Mouse (Mus musculus): ENCODE data around the gene 4930402H24Rik. TPM values are rescaled to one million over a fixed set of nuclear protein-coding genes. Genes with fewer than 3 reads are reported as not detected.

Gene 4930402H24Rik
- polyA plus RNA-seq, 1 experiment, result 82.2 TPM

- no peak for DNase-seq (ENCODE audit: low read depth)
- TF ChIP-seq POLR2A (IDR thresholded peaks at IDR 0.05; ENCODE audit: borderline replicate concordance, extremely low read depth, insufficient read depth, insufficient read length, poor library complexity, severe bottlenecking) (no peak), CTCF (IDR thresholded peaks at IDR 0.05; ENCODE audit: borderline replicate concordance, extremely low read depth, insufficient read depth, insufficient read length) (no peak)
These were observed 177.2 kb downstream of the 4930402H24Rik start for GRCm38 (mm10) chr2:130728906-130729585.

GRCm38 (mm10) chr2:130727752-130728151 lies 178.5 kb downstream of the 4930402H24Rik start:
- no peak for DNase-seq (ENCODE audit: low read depth)
- TF ChIP-seq POLR2A (IDR thresholded peaks at IDR 0.05; ENCODE audit: borderline replicate concordance, extremely low read depth, insufficient read depth, insufficient read length, poor library complexity, severe bottlenecking) (no peak), CTCF (IDR thresholded peaks at IDR 0.05; ENCODE audit: borderline replicate concordance, extremely low read depth, insufficient read depth, insufficient read length) (no peak)

GRCm38 (mm10) chr2:130724369-130724768 lies 181.8 kb downstream of the 4930402H24Rik start:
- TF ChIP-seq CTCF (IDR thresholded peaks at IDR 0.05; ENCODE audit: borderline replicate concordance, extremely low read depth, insufficient read depth, insufficient read length), result no peak
- TF ChIP-seq POLR2A (IDR thresholded peaks at IDR 0.05; ENCODE audit: borderline replicate concordance, extremely low read depth, insufficient read depth, insufficient read length, poor library complexity, severe bottlenecking), result no peak
- DNase-seq (ENCODE audit: low read depth), result no peak

- TF ChIP-seq CTCF (IDR thresholded peaks at IDR 0.05; ENCODE audit: borderline replicate concordance, extremely low read depth, insufficient read depth, insufficient read length), result no peak
- DNase-seq (ENCODE audit: low read depth), result no peak
These were observed 188.3 kb downstream of the 4930402H24Rik start for GRCm38 (mm10) chr2:130717951-130718350.

- no peak for TF ChIP-seq CTCF (IDR thresholded peaks at IDR 0.05; ENCODE audit: borderline replicate concordance, extremely low read depth, insufficient read depth, insufficient read length)
- TF ChIP-seq POLR2A (IDR thresholded peaks at IDR 0.05; ENCODE audit: borderline replicate concordance, extremely low read depth, insufficient read depth, insufficient read length, poor library complexity, severe bottlenecking), result no peak
These were observed 199.1 kb downstream of the 4930402H24Rik start for GRCm38 (mm10) chr2:130707057-130707456.

GRCm38 (mm10) chr2:130706602-130707001 lies 199.6 kb downstream of the 4930402H24Rik start:
- DNase-seq (ENCODE audit: low read depth), result no peak
- TF ChIP-seq POLR2A (IDR thresholded peaks at IDR 0.05; ENCODE audit: borderline replicate concordance, extremely low read depth, insufficient read depth, insufficient read length, poor library complexity, severe bottlenecking) (no peak), CTCF (IDR thresholded peaks at IDR 0.05; ENCODE audit: borderline replicate concordance, extremely low read depth, insufficient read depth, insufficient read length) (no peak)

More at GRCm38 (mm10) chr2:130707057-130707456, 199.1 kb downstream of the 4930402H24Rik start:
- DNase-seq (ENCODE audit: low read depth), result no peak

GRCm38 (mm10) chr2:130705178-130705577 lies 201.0 kb downstream of the 4930402H24Rik start:
- no peak for TF ChIP-seq POLR2A (IDR thresholded peaks at IDR 0.05; ENCODE audit: borderline replicate concordance, extremely low read depth, insufficient read depth, insufficient read length, poor library complexity, severe bottlenecking)
- TF ChIP-seq CTCF (IDR thresholded peaks at IDR 0.05; ENCODE audit: borderline replicate concordance, extremely low read depth, insufficient read depth, insufficient read length), result no peak
- DNase-seq (ENCODE audit: low read depth), result no peak

- DNase-seq (ENCODE audit: low read depth), result peak; percentile 73
- TF ChIP-seq CTCF (IDR thresholded peaks at IDR 0.05; ENCODE audit: borderline replicate concordance, extremely low read depth, insufficient read depth, insufficient read length) (no peak), POLR2A (IDR thresholded peaks at IDR 0.05; ENCODE audit: borderline replicate concordance, extremely low read depth, insufficient read depth, insufficient read length, poor library complexity, severe bottlenecking) (no peak)
These were observed 201.9 kb downstream of the 4930402H24Rik start for GRCm38 (mm10) chr2:130704040-130705001.

- DNase-seq (ENCODE audit: low read depth), result peak; percentile 87
- TF ChIP-seq CTCF (IDR thresholded peaks at IDR 0.05; ENCODE audit: borderline replicate concordance, extremely low read depth, insufficient read depth, insufficient read length) (no peak), POLR2A (IDR thresholded peaks at IDR 0.05; ENCODE audit: borderline replicate concordance, extremely low read depth, insufficient read depth, insufficient read length, poor library complexity, severe bottlenecking) (no peak)
These were observed 208.4 kb downstream of the 4930402H24Rik start for GRCm38 (mm10) chr2:130697821-130698266.

- TF ChIP-seq CTCF (IDR thresholded peaks at IDR 0.05; ENCODE audit: borderline replicate concordance, extremely low read depth, insufficient read depth, insufficient read length) (no peak), POLR2A (IDR thresholded peaks at IDR 0.05; ENCODE audit: borderline replicate concordance, extremely low read depth, insufficient read depth, insufficient read length, poor library complexity, severe bottlenecking) (no peak)
- DNase-seq (ENCODE audit: low read depth), result peak; percentile 48
These were observed 208.9 kb downstream of the 4930402H24Rik start, which contains the start of gene Slc4a11 for GRCm38 (mm10) chr2:130697153-130697810. Gene Slc4a11 (minus strand): TSS chr2:130697519.

GRCm38 (mm10) chr2:130696700-130697152 lies 209.5 kb downstream of the 4930402H24Rik start:
- no peak for DNase-seq (ENCODE audit: low read depth)
- TF ChIP-seq CTCF (IDR thresholded peaks at IDR 0.05; ENCODE audit: borderline replicate concordance, extremely low read depth, insufficient read depth, insufficient read length) (no peak), POLR2A (IDR thresholded peaks at IDR 0.05; ENCODE audit: borderline replicate concordance, extremely low read depth, insufficient read depth, insufficient read length, poor library complexity, severe bottlenecking) (no peak)
